Mouse (Mus musculus): Measurements from ENCODE around the gene Rcor2.

Gene Rcor2

GRCm38 (mm10) chr19:7267091-7267741 lies at the start of gene Rcor2:
TSS of gene Rcor2 (plus strand) at chr19:7267325.
- peak; percentile 66 to 89 for DNase-seq

GRCm38 (mm10) chr19:7217926-7218267 lies 49.2 kb upstream of the Rcor2 start:
- no peak for DNase-seq

DNA sequence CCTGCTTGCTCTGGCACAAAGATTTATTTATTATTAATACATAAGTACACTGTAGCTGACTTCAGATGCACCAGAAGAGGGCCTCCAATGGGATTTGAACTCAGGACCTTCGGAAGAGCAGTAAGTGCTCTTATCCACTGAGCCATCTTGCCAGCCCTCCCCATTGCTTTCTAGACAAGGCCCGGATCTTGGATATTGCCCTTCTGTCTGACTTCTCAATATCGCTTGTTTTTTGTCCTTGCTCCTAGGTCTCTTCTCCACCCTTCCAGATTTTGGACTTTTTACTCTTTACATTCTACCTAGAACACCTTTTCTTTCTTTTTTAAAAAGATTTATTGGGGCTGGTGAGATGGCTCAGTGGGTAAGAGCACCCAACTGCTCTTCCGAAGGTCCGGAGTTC lies 48.4 kb upstream of the Rcor2 start:
- peak in 1 of 2 experiments; percentile 13 for DNase-seq

- peak in 1 of 2 experiments; percentile 39 for DNase-seq
Observed at GRCm38 (mm10) chr19:7222196-7222595, 44.9 kb upstream of the Rcor2 start.

GRCm38 (mm10) chr19:7223488-7223887 lies 43.6 kb upstream of the Rcor2 start:
- DNase-seq: no peak

- DNase-seq: no peak
Observed at GRCm38 (mm10) chr19:7224253-7224652, 42.9 kb upstream of the Rcor2 start.

GRCm38 (mm10) chr19:7225096-7225690 lies 41.9 kb upstream of the Rcor2 start:
- DNase-seq: peak; percentile 49 to 81

GRCm38 (mm10) chr19:7226511-7226914 lies 40.6 kb upstream of the Rcor2 start:
- DNase-seq: peak; percentile 60 to 81

DNA sequence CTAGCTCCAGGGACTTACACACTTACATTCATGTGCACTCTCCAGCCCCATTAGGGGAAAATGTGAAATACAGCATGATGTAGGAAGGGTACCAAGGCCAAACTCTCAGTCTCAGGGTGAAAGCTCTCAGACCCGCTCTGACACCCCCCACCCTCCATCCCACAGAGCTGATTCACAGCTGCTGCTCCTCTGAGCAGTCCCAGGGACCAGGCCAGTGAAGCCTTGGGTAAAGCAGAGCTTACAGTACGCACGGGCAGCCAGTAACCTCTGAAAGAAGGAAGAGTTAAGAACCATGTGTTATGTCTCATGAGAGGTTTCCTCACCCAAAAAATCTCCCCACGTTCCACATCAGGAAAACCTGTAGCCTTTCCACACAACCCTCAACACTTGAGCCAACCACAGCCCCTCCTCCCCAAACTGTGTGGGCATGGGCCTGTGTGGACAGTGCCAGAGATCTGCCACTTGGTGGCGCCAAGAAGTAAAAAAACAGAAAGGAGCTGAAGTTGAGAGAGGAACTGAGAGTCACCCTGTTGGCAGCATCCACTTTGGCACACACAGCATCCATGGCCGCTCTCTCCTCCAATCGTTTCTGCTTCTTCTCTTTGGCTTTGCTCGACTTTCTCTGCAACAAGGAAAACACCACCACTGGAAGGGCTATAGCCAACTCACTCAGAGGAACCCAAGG lies 32.4 kb upstream of the Rcor2 start:
- peak; percentile 77 to 83 for DNase-seq

- no peak for DNase-seq
Observed at GRCm38 (mm10) chr19:7235461-7235860, 31.7 kb upstream of the Rcor2 start.

GRCm38 (mm10) chr19:7236011-7236410 lies 31.1 kb upstream of the Rcor2 start:
- peak; percentile 30 to 62 for DNase-seq

GRCm38 (mm10) chr19:7236742-7237141 lies 30.4 kb upstream of the Rcor2 start:
- no peak for DNase-seq

DNA sequence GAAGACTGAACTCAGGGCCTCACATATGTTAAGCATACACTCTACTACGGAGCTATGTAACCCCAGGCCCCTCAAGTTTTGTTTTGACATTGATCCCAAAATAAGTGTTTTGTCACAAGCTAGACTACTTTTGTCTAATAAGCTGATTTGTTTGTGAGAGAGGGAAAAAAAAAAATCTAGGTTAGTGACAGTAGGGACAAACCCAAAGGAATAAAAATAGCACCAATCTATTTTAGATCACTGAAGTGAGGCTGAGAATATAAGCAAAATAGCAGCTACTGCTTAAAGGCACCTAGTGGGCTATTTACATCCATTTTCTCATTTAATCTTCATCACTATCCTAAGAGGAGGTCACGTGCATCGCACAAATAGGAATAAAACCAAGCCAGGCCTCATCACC lies 27.6 kb upstream of the Rcor2 start:
- no peak for DNase-seq

DNA sequence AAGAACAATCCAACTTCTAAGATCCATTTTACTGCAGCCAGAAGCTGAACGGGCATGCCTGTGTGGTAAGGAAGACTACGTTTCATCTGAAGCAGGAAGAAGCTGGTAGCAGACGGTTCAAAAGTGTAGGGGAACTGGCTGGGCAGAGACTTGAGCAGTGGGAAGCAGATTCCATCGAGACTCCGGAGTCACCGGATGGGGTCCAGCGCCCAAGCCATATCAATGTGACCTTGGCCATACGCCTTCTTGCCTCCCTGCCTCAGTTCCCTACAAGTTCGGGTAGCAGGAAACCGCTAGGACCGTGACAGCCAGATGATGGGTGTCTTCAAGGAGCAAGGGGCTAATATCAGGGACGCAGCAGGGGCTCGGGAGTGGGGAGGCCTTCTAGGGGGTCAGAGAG lies 26.8 kb upstream of the Rcor2 start:
- DNase-seq: no peak

GRCm38 (mm10) chr19:7240782-7241690 lies 26.1 kb upstream of the Rcor2 start, which contains the start of gene Naa40:
TSS of gene Naa40 (minus strand) at chr19:7241183.
- DNase-seq: peak; percentile 96 to 97

DNA sequence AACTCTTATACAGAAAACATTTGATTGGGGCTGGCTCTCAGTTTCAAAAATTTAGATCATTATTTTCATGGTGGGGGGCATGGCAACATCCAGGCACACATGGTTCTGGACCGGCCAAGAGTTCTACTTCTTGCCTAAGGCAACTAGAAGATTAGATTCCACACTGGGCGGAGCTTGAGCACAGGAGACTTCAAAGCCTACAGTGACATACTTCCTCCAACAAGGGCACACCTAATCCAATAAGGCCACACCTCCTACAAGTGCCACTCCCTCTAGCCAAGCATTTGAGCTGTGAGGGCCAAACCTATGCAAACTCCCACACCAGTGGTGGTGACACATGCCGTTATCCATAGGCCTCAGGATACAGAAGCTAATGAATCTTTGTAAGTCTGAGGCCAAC lies 21.1 kb upstream of the Rcor2 start:
- peak in 1 of 2 experiments; percentile 20 for DNase-seq

DNA sequence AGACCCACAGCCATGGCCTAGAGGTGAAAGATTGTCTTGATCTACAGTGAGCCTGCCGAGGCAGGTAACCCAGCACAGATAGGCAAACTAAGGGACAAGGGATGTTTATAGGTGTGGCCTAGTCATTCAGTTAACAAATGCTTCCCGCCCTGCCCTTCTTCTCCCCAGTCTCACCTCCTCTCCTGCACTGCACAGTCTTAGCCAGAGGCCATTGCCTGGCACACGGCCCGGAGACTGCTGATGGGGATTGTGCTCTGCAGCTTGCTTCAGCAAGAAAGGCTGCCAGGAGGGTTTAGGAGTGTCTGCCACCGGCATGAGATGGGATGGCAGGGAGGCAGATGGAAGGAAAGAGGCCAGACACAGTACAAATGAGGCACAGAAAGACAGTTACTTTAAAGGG lies 9.2 kb upstream of the Rcor2 start:
- no peak for DNase-seq

- no peak for DNase-seq
Observed at GRCm38 (mm10) chr19:7261476-7261875, 5.6 kb upstream of the Rcor2 start.

DNA sequence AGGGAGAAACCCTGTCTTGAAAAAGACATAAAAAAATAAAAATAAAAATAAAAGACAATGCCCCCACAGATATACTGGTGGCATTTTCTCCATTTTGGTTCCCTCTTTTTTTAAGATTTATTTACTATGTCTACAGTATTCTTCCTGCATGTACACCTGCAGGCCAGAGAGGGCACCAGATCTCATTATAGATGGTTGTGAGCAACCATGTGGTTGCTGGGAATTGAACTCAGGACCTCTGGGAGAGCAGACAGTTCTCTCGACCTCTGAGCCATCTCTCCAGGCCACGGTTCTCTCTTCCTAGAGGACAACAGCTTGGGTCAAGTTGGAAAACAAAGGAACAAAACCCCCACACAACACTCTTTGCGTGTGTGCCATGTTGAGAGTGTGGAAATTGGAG lies 5.2 kb upstream of the Rcor2 start:
- no peak for DNase-seq

DNA sequence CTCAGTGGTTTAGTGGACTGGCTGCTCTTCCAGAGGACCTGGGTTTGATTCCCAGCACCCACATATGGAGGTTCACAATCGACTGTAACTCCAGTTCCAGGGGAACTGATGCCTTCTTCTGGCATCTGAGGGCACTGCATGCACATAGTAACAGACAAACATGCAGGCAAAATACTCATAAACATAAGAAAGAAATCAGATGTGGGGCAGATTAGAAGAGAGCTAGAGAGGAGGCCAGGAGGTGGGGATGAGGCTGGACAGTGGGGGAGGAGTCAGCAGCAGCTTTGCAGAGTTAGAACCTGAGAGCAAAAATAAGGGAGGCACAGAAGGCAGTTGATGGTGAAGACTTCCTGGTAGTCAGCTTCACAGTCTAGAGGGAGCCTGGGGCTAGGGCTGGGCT lies 4.5 kb upstream of the Rcor2 start:
- no peak for DNase-seq

DNA sequence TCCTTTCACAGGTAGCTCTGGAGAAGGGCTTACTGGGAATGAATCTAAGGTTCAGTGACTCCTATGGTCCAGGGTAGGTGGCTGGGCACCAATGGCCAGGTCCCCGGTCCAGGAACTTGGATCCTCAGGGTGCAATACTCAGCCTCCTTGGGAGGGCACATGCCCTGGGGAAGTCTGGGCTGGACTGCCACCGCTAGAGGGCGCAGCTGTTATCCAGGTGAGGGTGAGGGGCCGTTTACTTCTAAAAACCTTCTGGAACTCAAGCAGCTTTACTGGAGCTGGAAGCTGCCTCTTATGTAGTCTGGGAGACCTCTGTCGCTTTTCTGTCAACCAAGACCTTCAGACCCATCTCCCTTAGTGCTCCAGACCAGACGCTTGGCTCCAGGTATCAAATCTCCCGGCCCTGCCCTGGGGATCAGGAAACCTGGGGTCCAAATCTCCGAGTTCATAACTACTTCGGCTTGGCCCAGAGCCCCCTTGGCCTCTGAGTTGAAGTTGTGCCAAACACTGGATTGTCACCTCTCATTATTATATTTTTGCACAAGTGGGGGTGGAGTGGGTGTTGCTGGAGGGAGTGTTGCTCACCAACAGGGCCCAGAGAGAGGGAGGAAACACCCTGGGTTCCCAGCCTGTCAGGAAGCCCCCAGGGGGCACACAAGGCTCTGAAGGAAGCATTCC lies 2.9 kb upstream of the Rcor2 start:
- DNase-seq: peak; percentile 87 to 92

GRCm38 (mm10) chr19:7264766-7265331 lies 2.3 kb upstream of the Rcor2 start:
- peak; percentile 39 to 75 for DNase-seq

All from kidney, postnatal 25 days (tissue).